Mouse (Mus musculus): ENCODE measurements around the gene Pelp1.
A peak's percentile ranks its signal among the peaks of the same experiment; 100 is the strongest.
"Not testable (repeated sequence)": the region's sequence is repeated elsewhere in the genome, so short reads cannot be mapped to it uniquely, and the experiment has no call there.

Pelp1 gene

GRCm38 (mm10) chr11:70384136-70384535, 25.7 kb downstream of the Pelp1 start:
- Histone ChIP-seq H3K27me3 (ENCODE audit: control insufficient read depth, insufficient read depth, low read length, poor library complexity, severe bottlenecking) (no peaks in the 10 kb centered on the region), H3K36me3 (ENCODE audit: control insufficient read depth, insufficient read depth, low read length, poor library complexity, severe bottlenecking) (no peaks in the 10 kb centered on the region)
- no peak for DNase-seq (ENCODE audit: low read depth, low spot score)

DNA sequence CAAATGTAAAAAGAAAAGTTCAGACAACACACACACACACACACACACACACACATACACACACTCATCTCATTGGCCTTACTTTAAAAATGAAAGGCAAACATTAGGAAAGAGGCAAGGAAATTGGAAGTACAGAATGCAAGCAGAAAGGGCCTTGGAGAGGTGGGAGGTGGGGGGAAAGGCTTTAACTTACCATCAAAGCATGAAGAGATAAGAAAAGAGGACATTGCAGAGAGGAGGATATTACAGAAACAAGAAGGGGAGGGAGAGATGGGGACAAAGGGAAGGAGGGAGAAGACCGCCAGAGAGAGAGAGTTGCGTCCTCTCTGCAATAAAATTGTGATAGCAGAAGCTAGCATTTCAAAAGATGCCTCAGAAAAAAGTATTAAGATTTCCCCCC, 28.5 kb downstream of the Pelp1 start:
- Histone ChIP-seq H3K27me3 (ENCODE audit: control insufficient read depth, insufficient read depth, low read length, poor library complexity, severe bottlenecking) (no peaks in the 10 kb centered on the region), H3K36me3 (ENCODE audit: control insufficient read depth, insufficient read depth, low read length, poor library complexity, severe bottlenecking) (no peaks in the 10 kb centered on the region)
- DNase-seq (ENCODE audit: low read depth, low spot score), result no peak

GRCm38 (mm10) chr11:70380478-70381005, 29.3 kb downstream of the Pelp1 start:
- H3K36me3 ChIP-seq (ENCODE audit: control insufficient read depth, insufficient read depth, low read length, poor library complexity, severe bottlenecking), result no peaks in the 10 kb centered on the region
- H3K27me3 ChIP-seq (ENCODE audit: control insufficient read depth, insufficient read depth, low read length, poor library complexity, severe bottlenecking), result no peaks in the 10 kb centered on the region
- no peak for DNase-seq (ENCODE audit: low read depth, low spot score)

GRCm38 (mm10) chr11:70376054-70376453, 33.8 kb downstream of the Pelp1 start:
- DNase-seq (ENCODE audit: low read depth, low spot score), result no peak
- Histone ChIP-seq H3K27me3 (ENCODE audit: control insufficient read depth, insufficient read depth, low read length, poor library complexity, severe bottlenecking) (no peaks in the 10 kb centered on the region), H3K36me3 (ENCODE audit: control insufficient read depth, insufficient read depth, low read length, poor library complexity, severe bottlenecking) (no peaks in the 10 kb centered on the region)

DNA sequence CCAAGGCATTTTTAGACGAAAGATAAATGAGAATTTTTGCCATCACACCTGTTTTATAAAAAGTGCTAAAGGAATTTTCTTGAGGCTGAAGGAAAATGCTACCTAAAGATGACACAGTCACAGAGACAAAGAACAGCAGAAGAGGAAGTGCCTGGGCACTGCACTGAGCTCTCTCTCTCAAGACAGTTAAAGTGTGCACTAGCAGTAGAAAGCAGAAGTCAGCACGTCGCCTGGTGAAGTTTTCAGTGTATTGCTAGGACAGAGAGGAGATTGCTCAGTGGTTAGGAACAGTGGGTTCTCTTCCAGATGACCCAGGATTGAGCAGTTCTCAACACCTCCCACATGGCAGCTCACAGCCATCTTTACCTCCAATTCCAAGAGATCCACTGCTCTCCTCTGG, 35.5 kb downstream of the Pelp1 start:
- H3K36me3 ChIP-seq (ENCODE audit: control insufficient read depth, insufficient read depth, low read length, poor library complexity, severe bottlenecking), result no peaks in the 10 kb centered on the region
- DNase-seq (ENCODE audit: low read depth, low spot score), result peak; percentile 57
- no peaks in the 10 kb centered on the region for H3K27me3 ChIP-seq (ENCODE audit: control insufficient read depth, insufficient read depth, low read length, poor library complexity, severe bottlenecking)

DNA sequence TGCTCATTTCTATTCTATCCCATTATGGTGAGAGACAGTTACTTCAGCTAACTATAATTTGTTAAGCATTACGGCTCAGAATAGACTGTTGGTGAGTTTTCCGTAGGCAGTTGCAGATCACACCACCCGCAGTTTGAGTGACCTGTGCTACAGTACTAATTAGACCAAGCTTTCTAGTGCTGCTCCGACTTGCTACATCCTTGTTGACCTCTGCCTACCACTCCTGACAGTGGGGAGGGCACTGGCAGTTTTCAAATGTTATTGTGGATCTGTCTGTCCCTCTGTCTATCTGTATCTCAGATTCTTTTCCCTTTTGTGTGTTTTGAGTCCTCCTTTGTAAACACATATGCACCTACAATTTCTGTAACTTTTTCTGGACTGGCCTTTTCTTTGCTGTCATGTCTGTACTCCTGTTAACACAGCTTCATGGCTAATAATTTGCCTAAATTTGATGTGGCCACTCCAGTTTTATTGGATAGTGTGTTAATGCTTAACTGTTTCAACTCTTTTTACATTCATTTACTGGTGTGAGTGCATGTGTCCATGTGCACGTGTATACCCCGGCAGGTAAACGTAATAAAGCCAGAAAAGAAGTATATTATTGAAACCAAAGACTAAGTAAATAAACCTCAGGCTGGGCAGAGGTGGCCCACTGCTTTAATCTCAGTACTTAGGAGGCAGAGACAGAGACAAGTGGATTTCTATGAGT, 36.8 kb downstream of the Pelp1 start:
- no peak for DNase-seq (ENCODE audit: low read depth, low spot score)
- Histone ChIP-seq H3K36me3 (ENCODE audit: control insufficient read depth, insufficient read depth, low read length, poor library complexity, severe bottlenecking) (no peaks in the 10 kb centered on the region), H3K27me3 (ENCODE audit: control insufficient read depth, insufficient read depth, low read length, poor library complexity, severe bottlenecking) (no peaks in the 10 kb centered on the region)

- H3K36me3 ChIP-seq (ENCODE audit: control insufficient read depth, insufficient read depth, low read length, poor library complexity, severe bottlenecking), result no peaks in the 10 kb centered on the region
- no peaks in the 10 kb centered on the region for H3K27me3 ChIP-seq (ENCODE audit: control insufficient read depth, insufficient read depth, low read length, poor library complexity, severe bottlenecking)
- no peak for DNase-seq (ENCODE audit: low read depth, low spot score)
Measured at GRCm38 (mm10) chr11:70372396-70372795, 37.4 kb downstream of the Pelp1 start.

- not testable (repeated sequence) for H3K27me3 ChIP-seq (ENCODE audit: control insufficient read depth, insufficient read depth, low read length, poor library complexity, severe bottlenecking); H3K36me3 ChIP-seq (ENCODE audit: control insufficient read depth, insufficient read depth, low read length, poor library complexity, severe bottlenecking); DNase-seq (ENCODE audit: low read depth, low spot score)
Measured at GRCm38 (mm10) chr11:70368626-70369025, 41.2 kb downstream of the Pelp1 start.

DNA sequence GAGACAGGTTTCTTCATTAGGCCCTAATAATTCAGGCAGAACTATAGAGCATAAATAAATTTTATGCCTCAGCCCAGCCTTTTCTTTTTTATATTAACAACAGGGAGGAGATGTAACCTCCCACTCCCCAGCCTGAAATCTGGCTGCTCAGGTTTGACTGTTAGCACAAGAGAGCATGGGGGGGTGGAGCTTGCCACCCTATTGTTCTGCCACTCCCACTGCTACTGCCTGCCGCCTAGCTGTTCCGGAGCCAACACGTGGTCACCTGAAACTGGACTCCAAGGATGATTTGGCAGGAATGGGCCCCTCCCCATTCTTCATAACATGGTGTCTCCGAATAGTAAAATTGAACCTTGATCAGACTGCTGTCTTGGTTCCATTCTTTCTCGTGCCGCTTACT, 42.1 kb downstream of the Pelp1 start:
- H3K27me3 ChIP-seq (ENCODE audit: control insufficient read depth, insufficient read depth, low read length, poor library complexity, severe bottlenecking); DNase-seq (ENCODE audit: low read depth, low spot score); H3K36me3 ChIP-seq (ENCODE audit: control insufficient read depth, insufficient read depth, low read length, poor library complexity, severe bottlenecking): not testable (repeated sequence)

DNA sequence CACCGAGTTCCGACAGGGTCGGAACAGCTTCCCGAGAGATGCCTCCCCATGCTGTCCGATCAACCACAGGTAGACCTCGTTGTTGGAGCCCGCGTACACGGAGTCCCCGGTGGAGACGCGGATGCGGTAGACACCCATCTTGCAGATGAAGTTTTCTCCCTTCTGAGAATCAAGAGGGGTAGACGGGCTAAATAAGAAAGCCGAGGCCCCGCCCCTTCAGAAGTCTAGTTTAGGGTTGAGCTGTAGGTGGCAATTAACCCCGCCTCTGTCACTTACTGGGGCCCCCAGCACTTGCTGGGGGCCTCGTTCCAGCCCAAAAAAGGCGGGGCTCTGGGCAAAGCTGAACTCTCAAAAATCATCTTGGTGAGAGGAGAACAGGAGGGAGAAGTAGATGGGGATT, 58.0 kb downstream of the Pelp1 start, which contains the start of gene Alox15:
TSS of gene Alox15 (minus strand) at position 164 of the 400 bp plus-strand sequence.
- DNase-seq (ENCODE audit: low read depth, low spot score), result no peak
- no peaks in the 10 kb centered on the region for H3K36me3 ChIP-seq (ENCODE audit: control insufficient read depth, insufficient read depth, low read length, poor library complexity, severe bottlenecking)
- no peaks in the 10 kb centered on the region for H3K27me3 ChIP-seq (ENCODE audit: control insufficient read depth, insufficient read depth, low read length, poor library complexity, severe bottlenecking)

GRCm38 (mm10) chr11:70348630-70349029, 61.2 kb downstream of the Pelp1 start:
- H3K27me3 ChIP-seq (ENCODE audit: control insufficient read depth, insufficient read depth, low read length, poor library complexity, severe bottlenecking), result no peaks in the 10 kb centered on the region
- no peak for DNase-seq (ENCODE audit: low read depth, low spot score)
- no peaks in the 10 kb centered on the region for H3K36me3 ChIP-seq (ENCODE audit: control insufficient read depth, insufficient read depth, low read length, poor library complexity, severe bottlenecking)

DNA sequence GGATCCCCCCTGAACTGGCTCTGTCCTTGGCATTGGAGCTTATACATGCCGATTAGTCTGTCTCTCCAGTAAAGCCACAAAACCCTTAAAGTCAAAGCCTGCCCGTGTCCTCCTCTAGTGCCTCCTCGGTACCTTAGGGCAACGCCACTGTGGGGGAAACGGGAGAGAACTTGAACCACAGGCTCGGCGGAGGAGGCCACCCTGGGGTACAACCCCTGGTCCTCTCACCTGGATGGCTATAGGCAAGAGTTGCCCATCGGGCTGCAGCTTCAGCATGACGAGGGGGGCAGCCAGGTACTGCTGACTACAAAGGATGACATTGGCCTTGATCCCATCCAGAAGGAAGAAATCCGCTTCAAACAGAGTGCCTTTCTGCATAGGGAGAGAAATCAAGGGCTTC, 62.0 kb downstream of the Pelp1 start:
- DNase-seq (ENCODE audit: low read depth, low spot score), result no peak
- Histone ChIP-seq H3K27me3 (ENCODE audit: control insufficient read depth, insufficient read depth, low read length, poor library complexity, severe bottlenecking) (no peaks in the 10 kb centered on the region), H3K36me3 (ENCODE audit: control insufficient read depth, insufficient read depth, low read length, poor library complexity, severe bottlenecking) (no peaks in the 10 kb centered on the region)

DNA sequence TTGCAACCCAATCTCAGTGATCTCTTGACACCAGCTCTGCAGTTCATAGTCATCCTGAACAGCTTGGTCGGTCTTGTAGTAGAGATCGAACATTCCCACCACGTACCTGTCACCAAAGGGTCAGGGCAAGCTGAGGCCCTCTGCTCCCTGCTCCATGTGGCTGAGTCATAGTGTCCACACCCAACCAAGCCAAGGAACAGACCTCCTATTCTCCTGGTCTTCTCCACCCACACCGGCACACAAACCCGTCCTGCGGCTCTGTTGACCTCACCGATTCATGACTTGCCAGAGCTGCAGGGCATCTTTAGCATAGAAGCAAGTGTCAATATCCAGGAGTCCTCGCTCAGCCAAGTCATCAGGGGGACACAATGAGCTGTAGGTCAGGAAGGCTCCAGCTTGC, 64.3 kb downstream of the Pelp1 start:
- H3K36me3 ChIP-seq (ENCODE audit: control insufficient read depth, insufficient read depth, low read length, poor library complexity, severe bottlenecking), result no peaks in the 10 kb centered on the region

GRCm38 (mm10) chr11:70345061-70345460, 64.8 kb downstream of the Pelp1 start:
- no peak for DNase-seq (ENCODE audit: low read depth, low spot score)
- no peaks in the 10 kb centered on the region for H3K27me3 ChIP-seq (ENCODE audit: control insufficient read depth, insufficient read depth, low read length, poor library complexity, severe bottlenecking)
- H3K36me3 ChIP-seq (ENCODE audit: control insufficient read depth, insufficient read depth, low read length, poor library complexity, severe bottlenecking), result no peaks in the 10 kb centered on the region

More for the DNA sequence above, 64.3 kb downstream of the Pelp1 start:
- no peaks in the 10 kb centered on the region for H3K27me3 ChIP-seq (ENCODE audit: control insufficient read depth, insufficient read depth, low read length, poor library complexity, severe bottlenecking)
- no peak for DNase-seq (ENCODE audit: low read depth, low spot score)
